Mouse (Mus musculus): Measurements from ENCODE around the gene Gps2. TPM values are rescaled to one million over a fixed set of nuclear protein-coding genes. Genes with fewer than 3 reads are reported as not detected.
"Not testable (repeated sequence)": the region's sequence is repeated elsewhere in the genome, so short reads cannot be mapped to it uniquely, and the experiment has no call there.

Gps2 gene
- total and polyA plus RNA-seq, 3 experiments = 45.8 to 305 (median 203) TPM

GRCm38 (mm10) chr11:69912716-69913530 lies 765 bp upstream of the Gps2 start:
- H3K27me3 ChIP-seq (ENCODE audit: insufficient read depth, low read length) = no peaks in the 10 kb centered on the region
- no peak for DNase-seq (ENCODE audit: low spot score)
- TF ChIP-seq GATA1 (IDR thresholded peaks at IDR 0.05; ENCODE audit: borderline replicate concordance, low read length) = no peak
- no peak for TF ChIP-seq CTCF (IDR thresholded peaks at IDR 0.05; ENCODE audit: low read depth, low read length)
- no peak for TF ChIP-seq GATA2 (IDR thresholded peaks at IDR 0.05; ENCODE audit: borderline replicate concordance, low read depth, low read length)
- TF ChIP-seq TAL1 (conservative IDR thresholded peaks at IDR 0.05; ENCODE audit: low read depth, low read length) = no peak
- TF ChIP-seq POLR2AphosphoS5 (IDR thresholded peaks at IDR 0.05; ENCODE audit: insufficient replicate concordance, low read depth, low read length) = no peak
- H3K36me3 ChIP-seq (replicated peaks) = peaks cover 96% of the 10 kb centered on the region
- peak overlapping the region; percentile 91 for H3K4me3 ChIP-seq (ENCODE audit: low read depth, low read length)
- H3K4me1 ChIP-seq (ENCODE audit: insufficient read depth, low read depth, low read length) = peaks cover 68% of the 10 kb centered on the region
- ATAC-seq (ENCODE audit: extremely low read depth, insufficient number of reproducible peaks, low FRiP score, poor library complexity, severe bottlenecking) = no peak
- H3K9me3 ChIP-seq (replicated peaks) = no peaks in the 10 kb centered on the region

GRCm38 (mm10) chr11:69914372-69914764 lies 680 bp downstream of the Gps2 start:
- Histone ChIP-seq H3K4me3 (ENCODE audit: low read depth, low read length) (peak overlapping the region; percentile 91), H3K36me3 (replicated peaks) (peaks cover 96% of the 10 kb centered on the region), H3K4me1 (ENCODE audit: insufficient read depth, low read depth, low read length) (peaks cover 79% of the 10 kb centered on the region), H3K9me3 (replicated peaks) (no peaks in the 10 kb centered on the region), H3K27me3 (ENCODE audit: insufficient read depth, low read length) (no peaks in the 10 kb centered on the region)
- DNase-seq (ENCODE audit: low spot score) (no peak), ATAC-seq (ENCODE audit: extremely low read depth, insufficient number of reproducible peaks, low FRiP score, poor library complexity, severe bottlenecking) (no peak)
- TF ChIP-seq GATA2 (IDR thresholded peaks at IDR 0.05; ENCODE audit: borderline replicate concordance, low read depth, low read length) = no peak
- TF ChIP-seq CTCF (IDR thresholded peaks at IDR 0.05; ENCODE audit: low read depth, low read length) = no peak
- TF ChIP-seq GATA1 (IDR thresholded peaks at IDR 0.05; ENCODE audit: borderline replicate concordance, low read length) = no peak
- no peak; the same call in 1 of the 2 replicates for TF ChIP-seq POLR2AphosphoS5 (IDR thresholded peaks at IDR 0.05; ENCODE audit: insufficient replicate concordance, low read depth, low read length)
- no peak for TF ChIP-seq TAL1 (conservative IDR thresholded peaks at IDR 0.05; ENCODE audit: low read depth, low read length)

- H3K36me3 ChIP-seq (replicated peaks) = peaks cover 96% of the 10 kb centered on the region
- H3K9me3 ChIP-seq (replicated peaks) = no peaks in the 10 kb centered on the region
- H3K4me3 ChIP-seq (ENCODE audit: low read depth, low read length) = peak overlapping the region; percentile 91
- ATAC-seq (ENCODE audit: extremely low read depth, insufficient number of reproducible peaks, low FRiP score, poor library complexity, severe bottlenecking) (no peak), DNase-seq (ENCODE audit: low spot score) (no peak)
- no peak for TF ChIP-seq CTCF (IDR thresholded peaks at IDR 0.05; ENCODE audit: low read depth, low read length)
- TF ChIP-seq POLR2AphosphoS5 (IDR thresholded peaks at IDR 0.05; ENCODE audit: insufficient replicate concordance, low read depth, low read length) = peak; percentile 90; the same call in 1 of the 2 replicates
- peaks cover 79% of the 10 kb centered on the region for H3K4me1 ChIP-seq (ENCODE audit: insufficient read depth, low read depth, low read length)
- no peaks in the 10 kb centered on the region for H3K27me3 ChIP-seq (ENCODE audit: insufficient read depth, low read length)
Observed at GRCm38 (mm10) chr11:69914917-69915430, 1.3 kb downstream of the Gps2 start.

GRCm38 (mm10) chr11:69915667-69916627 lies 2.3 kb downstream of the Gps2 start:
- Histone ChIP-seq H3K9me3 (replicated peaks) (no peaks in the 10 kb centered on the region), H3K27me3 (ENCODE audit: insufficient read depth, low read length) (no peaks in the 10 kb centered on the region), H3K36me3 (replicated peaks) (peaks cover 92% of the 10 kb centered on the region), H3K4me3 (ENCODE audit: low read depth, low read length) (peak overlapping the region; percentile 91), H3K4me1 (ENCODE audit: insufficient read depth, low read depth, low read length) (peaks cover 75% of the 10 kb centered on the region)
- peak; percentile 29; the same call in 1 of the 2 replicates for ATAC-seq (ENCODE audit: extremely low read depth, insufficient number of reproducible peaks, low FRiP score, poor library complexity, severe bottlenecking)
- DNase-seq (ENCODE audit: low spot score) = peak; percentile 64
- TF ChIP-seq GATA2 (IDR thresholded peaks at IDR 0.05; ENCODE audit: borderline replicate concordance, low read depth, low read length) (no peak), GATA1 (IDR thresholded peaks at IDR 0.05; ENCODE audit: borderline replicate concordance, low read length) (no peak), POLR2AphosphoS5 (IDR thresholded peaks at IDR 0.05; ENCODE audit: insufficient replicate concordance, low read depth, low read length) (peak; percentile 87; the same call in 1 of the 2 replicates), TAL1 (conservative IDR thresholded peaks at IDR 0.05; ENCODE audit: low read depth, low read length) (peak; percentile 96), CTCF (IDR thresholded peaks at IDR 0.05; ENCODE audit: low read depth, low read length) (0 out of 2 replicates have a peak, but pooled peaks have one; percentile 19)

- not testable (repeated sequence) for H3K9me3 ChIP-seq (replicated peaks); ATAC-seq (ENCODE audit: extremely low read depth, insufficient number of reproducible peaks, low FRiP score, poor library complexity, severe bottlenecking); H3K27me3 ChIP-seq (ENCODE audit: insufficient read depth, low read length); DNase-seq (ENCODE audit: low spot score)
- peaks cover 68% of the 10 kb centered on the region for H3K4me1 ChIP-seq (ENCODE audit: insufficient read depth, low read depth, low read length)
- H3K4me3 ChIP-seq (ENCODE audit: low read depth, low read length) = peak overlapping the region; percentile 91; the same call in 1 of the 2 replicates
- H3K36me3 ChIP-seq (replicated peaks) = peaks cover 84% of the 10 kb centered on the region
Observed at GRCm38 (mm10) chr11:69916652-69917378, 3.1 kb downstream of the Gps2 start.

Data from G1E (cell line).